Mouse (Mus musculus) MEL (cell line): ENCODE results near the gene Kbtbd12.

Experiments
- CHD2 ChIP-seq: IDR thresholded peaks from 2 replicates; pipeline ENCODE4 v1.6.1; 2011; ENCODE audit warnings: low read length, improper control_type of control experiment
- EP300 ChIP-seq, 2 experiments: IDR thresholded peaks; 2 replicates each; pipeline ENCODE4 v1.6.1; 2011; ENCODE audit warnings: improper control_type of control experiment in 2 of 2, low read length in 2 of 2, low read depth in 1 of 2, mild to moderate bottlenecking in 1 of 2
- GATA1 ChIP-seq: IDR thresholded peaks from 2 replicates; pipeline ENCODE4 v1.6.1; 2011; ENCODE audit warnings: low read depth, low read length, improper control_type of control experiment
- NELFE ChIP-seq: IDR thresholded peaks from 2 replicates; pipeline ENCODE4 v1.6.1; 2011; ENCODE audit warnings: low read depth, low read length, improper control_type of control experiment
- POLR2A ChIP-seq, 2 experiments: IDR thresholded peaks; 2 replicates each; pipeline ENCODE4 v1.6.1; 2011 to 2012; ENCODE audit warnings: low read length in 2 of 2, mild to moderate bottlenecking in 2 of 2, control low read depth in 1 of 2, improper control_type of control experiment in 1 of 2, low read depth in 1 of 2, moderate library complexity in 1 of 2; ENCODE audit not compliant: control insufficient read depth in 1 of 2, insufficient read depth in 1 of 2, poor library complexity in 1 of 2
- POLR2AphosphoS5 ChIP-seq: IDR thresholded peaks from 2 replicates; pipeline ENCODE4 v1.6.1; 2012; ENCODE audit warnings: low read depth, borderline replicate concordance, mild to moderate bottlenecking, inconsistent platforms, low read length, moderate library complexity, mixed read lengths
- TCF12 ChIP-seq: IDR thresholded peaks from 2 replicates; pipeline ENCODE4 v1.6.1; 2014; ENCODE audit warnings: low read depth, mild to moderate bottlenecking, inconsistent platforms, low read length, improper control_type of control experiment, moderate library complexity
- USF1 ChIP-seq: IDR thresholded peaks from 2 replicates; pipeline ENCODE4 v1.6.1; 2014; ENCODE audit warnings: low read depth, mild to moderate bottlenecking, inconsistent platforms, low read length, improper control_type of control experiment, moderate library complexity
- ZNF384 ChIP-seq: IDR thresholded peaks from 2 replicates; pipeline ENCODE4 v1.6.1; 2012; ENCODE audit warnings: low read depth, mild to moderate bottlenecking, inconsistent platforms, low read length, improper control_type of control experiment

GRCm38 (mm10) chr6:88502030-88502970 lies 135.4 kb downstream of the Kbtbd12 start:
- TF ChIP-seq POLR2A (IDR thresholded peaks at IDR 0.05; ENCODE audit: control insufficient read depth in 1 of 2, insufficient read depth in 1 of 2, low read depth in 1 of 2, low read length in 2 of 2, poor library complexity in 1 of 2) (peak in 1 of 2 experiments; percentile 17; a peak in 1 of 4 replicates), POLR2AphosphoS5 (no peak), EP300 (IDR thresholded peaks at IDR 0.05; ENCODE audit: low read depth in 1 of 2, low read length in 2 of 2) (peak; percentile 56 to 73; a peak in 3 of 4 replicates), TCF12 (peak; percentile 90), GATA1 (peak; percentile 85), USF1 (no peak), CHD2 (no peak), ZNF384 (no peak), NELFE (no peak)
